Mouse (Mus musculus): ENCODE data around the gene Gm42906.

DNA sequence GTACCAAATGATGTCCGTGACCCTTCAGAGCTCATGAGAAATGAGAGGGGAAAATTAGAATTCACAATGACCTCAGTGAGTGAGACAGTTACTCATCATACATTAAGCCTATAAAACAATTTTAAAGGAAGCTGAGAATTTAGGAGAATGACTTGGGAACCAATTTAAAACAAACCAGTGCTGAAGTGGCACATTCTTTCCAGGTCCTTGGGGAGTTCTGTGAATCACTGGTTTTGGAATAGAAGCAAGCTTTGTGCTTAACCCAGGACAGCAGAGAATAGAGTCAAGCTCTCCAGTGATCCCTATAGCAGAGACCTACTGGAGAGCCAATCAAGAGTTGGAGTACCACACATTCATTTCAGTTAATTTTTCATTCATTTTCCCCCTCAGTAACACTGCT, 254.2 kb downstream of the Gm42906 start:
- 0 out of 2 replicates have a peak, but pooled peaks have one; percentile 2 for TF ChIP-seq EP300 (IDR thresholded peaks at IDR 0.05)
- TF ChIP-seq CTCF (IDR thresholded peaks at IDR 0.05) = no peak

All from lung, postnatal 0 days (tissue).